Mouse (Mus musculus) neural tube, embryonic 14.5 days (tissue): ENCODE results near the gene Rabep1. TPM values are rescaled to one million over a fixed set of nuclear protein-coding genes. Genes with fewer than 3 reads are reported as not detected.

Experiments
- ATAC-seq: fragments of 200-750 bp; cut with Nextera tagmentation; 2 replicates; pipeline ENCODE4 v1.8.0; 2017; ENCODE audit warnings: low read depth, mild to moderate bottlenecking, moderate TSS enrichment, moderate library complexity
- H3K27ac ChIP-seq: fragments of 300-500 bp; sonication (generic); 2 replicates; pipeline ENCODE4 v1.5.1; 2014; ENCODE audit warnings: low read depth, mild to moderate bottlenecking, control low read depth, low read length, moderate library complexity, mixed read lengths
- H3K27me3 ChIP-seq: fragments of 300-500 bp; sonication (generic); 2 replicates; pipeline ENCODE4 v1.6.1; 2014; ENCODE audit warnings: low read length; ENCODE audit not compliant: control insufficient read depth, insufficient read depth
- H3K36me3 ChIP-seq: fragments of 300-500 bp; sonication (generic); 2 replicates; pipeline ENCODE4 v1.6.1; 2014; ENCODE audit warnings: low read length, mixed read lengths; ENCODE audit not compliant: control insufficient read depth, insufficient read depth
- H3K4me1 ChIP-seq: fragments of 300-500 bp; sonication (generic); 2 replicates; pipeline ENCODE4 v1.6.1; 2014; ENCODE audit warnings: low read length; ENCODE audit not compliant: control insufficient read depth, insufficient read depth
- H3K4me2 ChIP-seq: fragments of 300-500 bp; sonication (generic); 2 replicates; pipeline ENCODE4 v1.6.1; 2014; ENCODE audit warnings: mild to moderate bottlenecking, low read depth, low read length, control low read depth
- H3K4me3 ChIP-seq: fragments of 300-500 bp; sonication (generic); 2 replicates; pipeline ENCODE4 v1.5.1; 2014; ENCODE audit warnings: low read depth, low read length, control low read depth, mixed read lengths
- H3K9ac ChIP-seq: fragments of 300-500 bp; sonication (generic); replicated peaks from 2 replicates; pipeline ENCODE4 v1.6.1; 2014; ENCODE audit warnings: low read depth, mild to moderate bottlenecking, control low read depth, low read length, mixed read lengths
- H3K9me3 ChIP-seq: fragments of 300-500 bp; sonication (generic); 2 replicates; pipeline ENCODE4 v1.6.1; 2016; ENCODE audit warnings: low read length; ENCODE audit not compliant: control insufficient read depth
- WGBS: fragments of 180-500 bp; shearing (Covaris S2); extraction: QIAGEN DNeasy Blood & Tissue Kit; methylation state at CpG from one replicate; pipeline ENCODE4 v1.1.7; 2014; 5-methylcytosine and 5-hydroxymethylcytosine counted together
- polyA plus RNA-seq: library from polyadenylated mRNA; unstranded; fragments of >200 nt; fragmentation: Nextera tagmentation; extraction: Ambion mirVana; gene quantifications from 2 replicates; pipeline ENCODE4 v1.2.1, GENCODE M21; 2014

The Rabep1 gene
- polyA plus RNA-seq, 1 experiment from 2014 or later: 80.7 TPM

DNA sequence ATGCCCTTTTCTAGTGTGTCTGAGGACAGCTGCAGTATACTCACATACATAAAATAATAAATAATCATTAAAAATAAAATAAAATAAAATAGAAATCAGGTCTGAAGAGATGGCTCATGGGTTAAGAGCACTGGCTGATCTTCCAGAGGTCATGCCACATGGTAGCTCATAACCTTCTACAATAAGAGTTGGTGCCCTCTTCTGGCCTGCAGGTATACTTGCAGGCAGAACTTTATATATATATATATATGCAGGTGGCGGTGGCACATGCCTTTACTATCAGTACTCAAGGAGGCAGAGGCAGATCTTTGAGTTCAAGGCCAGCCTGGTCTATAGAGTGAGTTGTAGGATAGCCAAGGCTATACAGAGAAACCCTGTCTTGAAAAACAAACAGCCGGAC is 18.4 kb upstream of the Rabep1 start:
- H3K27me3 ChIP-seq: no peaks in the 10 kb centered on the region
- ATAC-seq: no peak
- H3K9me3 ChIP-seq: no peaks in the 10 kb centered on the region
- no peak overlapping the region for H3K4me2 ChIP-seq
- WGBS: 89% methylated on average over 2 of the region's 2 CpGs
- no peak overlapping the region for H3K4me3 ChIP-seq
- H3K36me3 ChIP-seq: no peaks in the 10 kb centered on the region
- no peak overlapping the region for H3K9ac ChIP-seq
- no peaks in the 10 kb centered on the region for H3K4me1 ChIP-seq
- no peak overlapping the region for H3K27ac ChIP-seq

DNA sequence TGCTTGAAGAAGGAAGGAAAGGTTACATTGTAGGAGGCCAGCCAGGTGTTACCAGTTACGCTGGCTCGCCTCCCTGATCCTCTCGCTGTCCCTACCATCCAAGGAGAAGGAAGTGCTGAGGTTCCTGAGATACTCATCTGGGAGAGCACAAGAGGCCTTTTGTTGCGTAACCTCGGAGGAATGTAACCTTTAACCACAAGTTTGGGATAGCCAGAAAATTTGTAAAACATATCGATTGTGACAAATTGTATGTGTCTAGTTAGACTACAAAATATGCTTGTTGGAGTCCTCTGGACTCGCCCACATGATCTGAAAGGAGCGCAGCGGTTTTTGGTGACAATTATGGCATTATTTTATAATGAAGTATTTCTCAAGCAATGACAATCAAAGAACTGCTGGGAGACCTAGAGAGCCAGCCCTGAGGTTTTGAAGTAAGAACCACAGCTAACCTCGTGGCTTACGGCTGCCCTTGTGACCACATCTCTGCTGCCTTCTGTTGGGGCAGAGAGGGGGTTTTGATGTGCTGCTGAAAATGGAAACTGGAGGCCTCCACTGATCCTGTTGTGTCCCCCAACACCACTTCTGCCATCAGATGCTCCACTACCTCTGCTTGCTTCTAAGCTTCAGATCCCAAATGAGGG is 15.5 kb upstream of the Rabep1 start:
- H3K4me3 ChIP-seq: no peak overlapping the region
- H3K27me3 ChIP-seq: no peaks in the 10 kb centered on the region
- H3K4me2 ChIP-seq: no peak overlapping the region
- ATAC-seq: no peak
- 88% methylated on average over 11 of the region's 11 CpGs for WGBS
- no peaks in the 10 kb centered on the region for H3K9me3 ChIP-seq
- H3K9ac ChIP-seq: no peak overlapping the region
- no peaks in the 10 kb centered on the region for H3K36me3 ChIP-seq
- no peaks in the 10 kb centered on the region for H3K4me1 ChIP-seq
- no peak overlapping the region for H3K27ac ChIP-seq

DNA sequence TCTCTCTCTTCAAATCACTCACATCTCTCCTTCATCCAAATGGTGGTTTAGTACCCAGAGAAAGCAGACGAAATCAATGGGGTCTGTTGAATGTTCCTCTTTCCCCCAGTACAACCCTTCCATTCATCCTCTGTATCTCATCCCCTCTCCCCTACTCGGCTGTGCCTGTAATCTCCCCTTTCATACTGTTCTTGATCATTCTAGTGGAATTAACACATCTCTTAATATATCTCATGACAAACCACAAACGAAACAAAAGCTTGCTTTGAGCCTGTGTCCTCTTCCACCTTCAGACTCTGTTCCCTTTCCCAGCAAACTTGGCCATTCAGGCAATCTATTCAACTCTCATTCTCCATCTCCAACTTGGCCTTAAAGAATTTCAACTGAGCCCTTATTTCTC is 13.4 kb upstream of the Rabep1 start:
- no peak overlapping the region for H3K4me2 ChIP-seq
- no peaks in the 10 kb centered on the region for H3K27me3 ChIP-seq
- no peaks in the 10 kb centered on the region for H3K36me3 ChIP-seq
- no peaks in the 10 kb centered on the region for H3K4me1 ChIP-seq
- no peak overlapping the region for H3K4me3 ChIP-seq
- H3K27ac ChIP-seq: no peak overlapping the region
- H3K9me3 ChIP-seq: no peaks in the 10 kb centered on the region
- H3K9ac ChIP-seq: no peak overlapping the region
- no peak for ATAC-seq
- WGBS: 50% methylated on average over 3 of the region's 3 CpGs

DNA sequence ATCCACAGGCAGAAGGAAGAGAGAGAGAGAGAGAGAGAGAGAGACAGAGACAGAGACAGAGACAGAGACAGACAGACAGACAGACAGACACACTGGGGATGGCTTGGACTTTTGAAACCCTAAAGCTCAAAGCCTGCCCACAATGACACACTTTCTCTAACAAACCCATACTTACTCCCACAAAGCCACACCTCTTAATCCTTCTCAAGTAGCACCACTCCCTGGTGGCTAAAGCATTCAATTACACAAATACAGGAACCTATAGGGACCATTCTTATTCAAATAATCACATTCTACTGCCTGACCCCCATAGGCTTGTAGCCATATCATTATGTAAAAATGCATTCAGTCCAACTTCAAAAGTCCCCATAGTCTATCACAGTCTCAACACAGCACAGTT is 11.2 kb upstream of the Rabep1 start:
- H3K9ac ChIP-seq: no peak overlapping the region
- H3K9me3 ChIP-seq: no peaks in the 10 kb centered on the region
- H3K27me3 ChIP-seq: no peaks in the 10 kb centered on the region
- H3K4me3 ChIP-seq: no peak overlapping the region
- H3K27ac ChIP-seq: no peak overlapping the region
- no peaks in the 10 kb centered on the region for H3K4me1 ChIP-seq
- H3K4me2 ChIP-seq: no peak overlapping the region
- H3K36me3 ChIP-seq: no peaks in the 10 kb centered on the region
- ATAC-seq: no peak

DNA sequence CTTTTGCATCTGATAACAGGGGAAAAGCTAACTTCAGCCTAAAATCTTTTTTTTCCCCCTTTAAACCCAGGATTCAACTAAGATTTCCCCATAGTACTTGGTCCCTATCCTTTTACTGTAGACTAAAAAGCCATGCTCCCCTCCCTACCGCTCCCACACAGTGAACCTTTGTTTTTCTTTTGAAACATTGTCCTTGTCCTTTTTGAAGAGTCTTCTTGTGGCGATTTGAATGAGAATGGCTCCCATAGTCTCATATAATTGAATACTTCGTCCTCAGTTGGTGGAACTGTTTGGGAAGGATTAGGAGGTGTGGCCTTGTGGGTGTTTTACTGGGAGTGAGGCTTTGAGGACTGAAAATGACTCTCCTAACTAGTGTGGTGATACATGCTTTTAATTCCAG is 10.7 kb upstream of the Rabep1 start:
- no peak overlapping the region for H3K27ac ChIP-seq
- no peaks in the 10 kb centered on the region for H3K9me3 ChIP-seq
- no peak overlapping the region for H3K4me2 ChIP-seq
- WGBS: 63% methylated on average over 3 of the region's 3 CpGs
- no peaks in the 10 kb centered on the region for H3K27me3 ChIP-seq
- H3K9ac ChIP-seq: no peak overlapping the region
- no peak overlapping the region for H3K4me3 ChIP-seq
- H3K36me3 ChIP-seq: no peaks in the 10 kb centered on the region
- H3K4me1 ChIP-seq: no peaks in the 10 kb centered on the region
- no peak for ATAC-seq

DNA sequence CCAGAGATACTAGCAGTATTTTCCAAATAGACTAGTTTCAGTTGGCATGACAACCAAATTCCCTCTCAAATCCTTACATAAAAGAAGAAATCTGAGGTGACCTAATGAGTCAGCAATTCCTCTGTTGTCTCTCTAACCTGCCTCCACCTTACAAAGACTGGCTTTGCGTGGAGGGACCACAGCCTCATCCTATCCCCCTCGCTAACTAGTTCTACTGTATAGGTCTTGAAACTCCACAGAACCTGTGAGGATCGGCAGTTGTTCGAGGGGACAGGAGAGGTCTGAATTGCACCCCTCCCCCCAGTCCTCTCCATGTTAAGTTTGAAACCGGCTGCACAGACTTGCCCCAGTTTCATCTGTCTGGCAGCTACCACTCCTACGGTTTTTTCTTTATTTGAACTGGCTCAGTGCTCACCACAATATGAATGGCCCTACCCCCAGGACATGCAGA is 9.2 kb upstream of the Rabep1 start:
- no peak for ATAC-seq
- no peaks in the 10 kb centered on the region for H3K9me3 ChIP-seq

DNA sequence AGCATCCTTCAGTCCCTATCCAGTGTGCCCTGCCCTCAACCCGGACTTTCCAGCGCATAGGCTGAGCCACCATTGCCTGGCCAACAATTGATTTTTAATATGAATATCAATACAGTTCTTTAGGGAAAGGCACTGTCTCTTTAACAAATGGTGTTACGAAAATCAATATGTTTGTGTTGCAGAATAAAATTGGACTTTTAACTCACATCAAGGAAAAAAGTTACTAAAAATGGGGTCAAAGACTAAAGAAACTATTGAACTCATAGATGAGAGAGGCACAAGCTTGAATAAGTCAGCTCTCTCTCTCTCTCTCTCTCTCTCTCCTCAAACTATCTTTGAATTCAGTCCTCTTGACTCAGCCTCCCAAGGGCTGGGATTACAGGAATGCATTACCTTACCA is 7.5 kb upstream of the Rabep1 start:
- no peak for ATAC-seq
- H3K4me3 ChIP-seq: no peak overlapping the region
- no peaks in the 10 kb centered on the region for H3K9me3 ChIP-seq
- H3K9ac ChIP-seq: no peak overlapping the region
- H3K27me3 ChIP-seq: no peaks in the 10 kb centered on the region
- WGBS: 94% methylated on average over 3 of the region's 3 CpGs
- no peaks in the 10 kb centered on the region for H3K36me3 ChIP-seq
- no peaks in the 10 kb centered on the region for H3K4me1 ChIP-seq
- H3K27ac ChIP-seq: no peak overlapping the region
- H3K4me2 ChIP-seq: no peak overlapping the region

More for the DNA sequence above, 9.2 kb upstream of the Rabep1 start:
- H3K27ac ChIP-seq: no peak overlapping the region
- H3K36me3 ChIP-seq: no peaks in the 10 kb centered on the region
- H3K4me1 ChIP-seq: no peaks in the 10 kb centered on the region
- H3K4me2 ChIP-seq: no peak overlapping the region
- no peak overlapping the region for H3K9ac ChIP-seq
- H3K27me3 ChIP-seq: no peaks in the 10 kb centered on the region
- H3K4me3 ChIP-seq: no peak overlapping the region
- WGBS: 77% methylated on average over 6 of the region's 6 CpGs

DNA sequence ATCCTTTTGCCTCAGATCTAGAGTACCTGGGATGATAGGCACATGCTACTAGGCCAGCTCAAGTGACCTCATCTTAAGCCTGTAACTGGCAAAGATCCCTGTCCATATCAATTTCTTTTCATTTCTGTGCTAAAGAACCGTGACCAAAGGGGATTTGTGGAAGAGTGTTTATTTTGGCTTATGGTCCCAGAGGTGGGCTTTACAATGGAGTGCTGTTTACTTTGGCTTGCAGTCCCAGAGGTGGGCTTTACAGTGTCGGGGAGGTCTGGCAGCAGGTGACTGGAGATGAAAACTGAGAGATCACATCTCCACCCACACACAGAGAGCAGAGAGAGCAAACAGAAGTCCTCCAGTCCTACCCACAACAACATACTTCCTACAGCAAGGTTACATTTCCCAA is 6.0 kb upstream of the Rabep1 start:
- WGBS: 56% methylated on average over 2 of the region's 2 CpGs
- Histone ChIP-seq H3K9ac (no peak overlapping the region), H3K27me3 (no peaks in the 10 kb centered on the region), H3K4me2 (no peak overlapping the region), H3K36me3 (no peaks in the 10 kb centered on the region), H3K27ac (no peak overlapping the region), H3K4me3 (no peak overlapping the region), H3K9me3 (no peaks in the 10 kb centered on the region), H3K4me1 (no peaks in the 10 kb centered on the region)
- ATAC-seq: no peak

DNA sequence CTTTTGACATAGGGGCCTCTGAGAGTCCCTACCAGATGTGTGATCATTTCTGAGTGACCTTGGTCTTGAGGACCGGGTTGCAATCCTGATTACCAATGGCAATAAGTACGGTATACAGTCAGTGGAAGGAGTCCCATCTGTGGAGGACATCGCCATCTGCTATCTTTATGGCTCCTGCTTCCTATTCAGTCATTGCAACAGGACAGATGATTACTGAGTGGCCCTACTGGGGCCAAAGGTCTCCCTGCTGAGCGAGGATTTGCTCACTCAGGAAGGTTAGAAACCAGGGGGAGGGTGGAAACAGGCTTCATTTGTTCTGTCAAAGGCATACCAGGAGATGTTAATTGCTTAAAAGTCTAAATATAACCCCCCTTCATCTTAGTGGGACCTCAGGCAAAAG is 1.6 kb upstream of the Rabep1 start:
- 26% methylated on average over 4 of the region's 4 CpGs for WGBS

More for the DNA sequence above, 1.6 kb upstream of the Rabep1 start:
- no peaks in the 10 kb centered on the region for H3K9me3 ChIP-seq
- H3K27me3 ChIP-seq: no peaks in the 10 kb centered on the region; the same call in 1 of the 2 replicates
- no peak overlapping the region for H3K9ac ChIP-seq
- H3K4me2 ChIP-seq: no peak overlapping the region
- no peak overlapping the region for H3K27ac ChIP-seq
- peaks cover 12% of the 10 kb centered on the region for H3K4me1 ChIP-seq
- ATAC-seq: no peak
- H3K4me3 ChIP-seq: no peak overlapping the region
- no peaks in the 10 kb centered on the region for H3K36me3 ChIP-seq
